Mouse (Mus musculus) CH12.LX (cell line): ENCODE measurements around the gene Treml2.

Experiments
- CTCF ChIP-seq, 2 experiments: IDR thresholded peaks in 1 of 2; conservative IDR thresholded peaks in 1 of 2; 2 replicates each; pipeline ENCODE4 v1.5.1; 2011 to 2012; ENCODE audit warnings: low read depth in 2 of 2, low read length in 2 of 2, improper control_type of control experiment in 1 of 2, inconsistent platforms in 1 of 2, mild to moderate bottlenecking in 1 of 2, moderate library complexity in 1 of 2
- EP300 ChIP-seq: IDR thresholded peaks from 2 replicates; pipeline ENCODE4 v1.6.1; 2011; ENCODE audit warnings: low read length, improper control_type of control experiment
- MEF2A ChIP-seq: IDR thresholded peaks from 2 replicates; pipeline ENCODE4 v1.6.1; 2014; ENCODE audit warnings: low read depth, mild to moderate bottlenecking, inconsistent platforms, low read length, improper control_type of control experiment, borderline replicate concordance
- TBP ChIP-seq: conservative IDR thresholded peaks from 2 replicates; pipeline ENCODE4 v1.6.1; 2011; ENCODE audit warnings: low read depth, low read length, improper control_type of control experiment

DNA sequence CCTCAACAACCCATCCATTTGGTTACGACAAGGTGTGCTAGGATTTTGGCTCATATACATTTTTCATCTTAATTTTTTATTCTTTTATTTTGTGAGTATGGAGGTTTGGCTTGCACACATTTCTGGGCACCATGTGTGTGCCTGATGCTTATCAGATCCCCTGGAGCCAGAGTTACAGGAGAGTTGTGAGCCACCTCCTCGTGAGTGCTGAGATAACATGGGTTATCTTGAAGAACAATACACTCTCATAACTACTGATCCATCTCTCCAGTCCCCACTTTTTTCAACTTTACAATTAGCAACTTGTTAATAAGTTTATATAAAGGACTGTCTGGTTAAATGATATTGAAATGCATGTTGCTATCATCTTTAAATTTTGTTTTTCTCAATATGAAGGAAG, 22.0 kb downstream of the Treml2 start:
- TF ChIP-seq TBP: no peak
- TF ChIP-seq EP300: no peak
- TF ChIP-seq MEF2A: no peak
- TF ChIP-seq CTCF (conservative IDR thresholded peaks at IDR 0.05 in 1 of 2, IDR thresholded peaks at IDR 0.05 in 1 of 2; ENCODE audit: low read depth in 2 of 2, low read length in 2 of 2): no peak
